Mouse (Mus musculus): ENCODE results near the gene Slc45a3.

GRCm38 (mm10) chr1:132016691-132017090, 53.9 kb downstream of the Slc45a3 start:
- TF ChIP-seq POLR2A (IDR thresholded peaks at IDR 0.05; ENCODE audit: insufficient read length, low read depth), result no peak
- TF ChIP-seq MAX (IDR thresholded peaks at IDR 0.05; ENCODE audit: low read depth), result no peak
- no peak for TF ChIP-seq CEBPB (IDR thresholded peaks at IDR 0.05; ENCODE audit: insufficient read depth, poor library complexity, severe bottlenecking)
- TF ChIP-seq REST (IDR thresholded peaks at IDR 0.05; ENCODE audit: insufficient read depth, insufficient read length), result no peak
- no peak for TF ChIP-seq POLR2AphosphoS2 (IDR thresholded peaks at IDR 0.05; ENCODE audit: insufficient read length, low read depth)
- TF ChIP-seq MYOG (IDR thresholded peaks at IDR 0.05; ENCODE audit: control insufficient read depth in 1 of 3, insufficient read depth in 1 of 3, insufficient read length in 2 of 3, low read depth in 2 of 3), result no peak
- no peak for TF ChIP-seq MYOD1 (IDR thresholded peaks at IDR 0.05; ENCODE audit: control insufficient read depth in 1 of 3, insufficient read length in 2 of 3, low read depth in 2 of 3)
- TF ChIP-seq USF1 (IDR thresholded peaks at IDR 0.05; ENCODE audit: low read depth), result no peak
- no peak for TF ChIP-seq E2F4 (IDR thresholded peaks at IDR 0.05; ENCODE audit: insufficient read depth)
- no peak for TF ChIP-seq TCF12 (IDR thresholded peaks at IDR 0.05; ENCODE audit: insufficient read depth, poor library complexity, severe bottlenecking)
- no peak for TF ChIP-seq TCF3 (IDR thresholded peaks at IDR 0.05; ENCODE audit: insufficient read length, low read depth)
